Mouse (Mus musculus): ENCODE results near the gene P2ry12. TPM values are rescaled to one million over a fixed set of nuclear protein-coding genes. Genes with fewer than 3 reads are reported as not detected.

Gene P2ry12
- polyA plus RNA-seq, 1 experiment from 2014 or later = 9.2 TPM

Other genes starting within 250 kb of the P2ry12 start
- 0.18 and 0.25 TPM in 2 replicates for gene Gpr171, start 161.1 kb downstream of the P2ry12 start, polyA plus RNA-seq (2014; fragmentation: Nextera tagmentation; extraction: Ambion mirVana)
- 1.7 and 2.4 TPM in 2 replicates for gene P2ry14, start 109.3 kb downstream of the P2ry12 start, polyA plus RNA-seq (2014; fragmentation: Nextera tagmentation; extraction: Ambion mirVana)
- not detected in 2 replicates for gene Gpr87, start 67.8 kb downstream of the P2ry12 start, polyA plus RNA-seq (2014; fragmentation: Nextera tagmentation; extraction: Ambion mirVana)
- 1.7 and 2.4 TPM in 2 replicates for gene P2ry13, start 52.0 kb downstream of the P2ry12 start, polyA plus RNA-seq (2014; fragmentation: Nextera tagmentation; extraction: Ambion mirVana)
- 1.7 TPM in 2 replicates for gene Igsf10, start 81.5 kb upstream of the P2ry12 start, polyA plus RNA-seq (2014; fragmentation: Nextera tagmentation; extraction: Ambion mirVana)

Data from forebrain, embryonic 14.5 days (tissue).